Mouse (Mus musculus) T-helper 2 cell (primary cell): ENCODE measurements at regions not wholly inside any gene's neighbourhood (a gene's known extent, or its start where the extent isn't known, plus 50 kb on each side); places are given as distances from the start of the nearest gene placed in this dataset.

ENCODE experiments used
- in situ Hi-C: fragments of 300-600 bp; cut with MboI, MseI; formaldehyde crosslinking; loops from one replicate; pipeline ENCODE4 v1.15.1; 2025; ENCODE audit warnings: high pct_unique_total_duplicates

GRCm38 (mm10) chr15:3171774-3172173, 96.6 kb upstream of the Selenop start:
- in situ Hi-C loops: no loop called here

- in situ Hi-C loops: no loop called here
Observed at GRCm38 (mm10) chr15:3174072-3174471, 94.3 kb upstream of the Selenop start.

- in situ Hi-C loops: no loop called here
Observed at GRCm38 (mm10) chr15:3174848-3175247, 93.5 kb upstream of the Selenop start.

GRCm38 (mm10) chr15:3201912-3202653, 66.3 kb upstream of the Selenop start:
- in situ Hi-C loops: loop anchor here (10.0 to 25.0 kb wide), 2 partner anchors 93 to 385 kb away; partner anchors contain the start of gene Ghr

- in situ Hi-C loops: loop anchor here (10.0 to 25.0 kb wide), 2 partner anchors 89 to 382 kb away; partner anchors contain the start of gene Ghr
Observed at GRCm38 (mm10) chr15:3205522-3205921, 62.8 kb upstream of the Selenop start.

GRCm38 (mm10) chr15:3206076-3206475, 62.3 kb upstream of the Selenop start:
- in situ Hi-C loops: loop anchor here (10.0 to 25.0 kb wide), 2 partner anchors 89 to 381 kb away; partner anchors contain the start of gene Ghr

- in situ Hi-C loops: loop anchor here (25.0 kb wide), 1 partner anchor 374 kb away; the partner anchor contains the start of gene Ghr
Observed at GRCm38 (mm10) chr15:3213721-3214120, 54.6 kb upstream of the Selenop start.

- in situ Hi-C loops: loop anchor here (25.0 kb wide), 1 partner anchor 372 kb away; the partner anchor contains the start of gene Ghr
Observed at GRCm38 (mm10) chr15:3215201-3215600, 53.1 kb upstream of the Selenop start.
